Mouse (Mus musculus) limb, embryonic 15.5 days (tissue): ENCODE measurements around the gene Apbb2. TPM values are rescaled to one million over a fixed set of nuclear protein-coding genes. Genes with fewer than 3 reads are reported as not detected.
A peak's percentile ranks its signal among the peaks of the same experiment; 100 is the strongest.

Experiments
- ATAC-seq: fragments of 200-750 bp; cut with Nextera tagmentation; 2 replicates; pipeline ENCODE4 v1.8.0; 2017; ENCODE audit warnings: low read depth, moderate TSS enrichment; ENCODE audit not compliant: insufficient number of reproducible peaks, low FRiP score, low TSS enrichment
- H3K27ac ChIP-seq: fragments of 300-500 bp; sonication (generic); 2 replicates; pipeline ENCODE4 v1.5.1; 2015; ENCODE audit warnings: moderate library complexity, mild to moderate bottlenecking, inconsistent platforms
- H3K27me3 ChIP-seq: fragments of 300-500 bp; sonication (generic); 2 replicates; pipeline ENCODE4 v1.6.1; 2015; ENCODE audit warnings: inconsistent platforms
- H3K36me3 ChIP-seq: fragments of 300-500 bp; sonication (generic); 2 replicates; pipeline ENCODE4 v1.6.1; 2015; ENCODE audit warnings: inconsistent platforms
- H3K4me1 ChIP-seq: fragments of 300-500 bp; sonication (generic); 2 replicates; pipeline ENCODE4 v1.6.1; 2015; ENCODE audit warnings: inconsistent platforms
- H3K4me2 ChIP-seq: fragments of 300-500 bp; sonication (generic); 2 replicates; pipeline ENCODE4 v1.6.1; 2015; ENCODE audit warnings: mild to moderate bottlenecking, inconsistent platforms
- H3K4me3 ChIP-seq: fragments of 300-500 bp; sonication (generic); 2 replicates; pipeline ENCODE4 v1.5.1; 2015; ENCODE audit warnings: mild to moderate bottlenecking, inconsistent platforms
- H3K9ac ChIP-seq: fragments of 300-500 bp; sonication (generic); 2 replicates; pipeline ENCODE4 v1.6.1; 2015; ENCODE audit warnings: inconsistent platforms
- H3K9me3 ChIP-seq: fragments of 300-500 bp; sonication (generic); 2 replicates; pipeline ENCODE4 v1.6.1; 2016; ENCODE audit warnings: inconsistent platforms
- WGBS: fragments of 180-500 bp; shearing (Covaris S2); methylation state at CpG from one replicate; pipeline ENCODE4 v1.1.7; 2015; 5-methylcytosine and 5-hydroxymethylcytosine counted together
- polyA plus RNA-seq: library from polyadenylated mRNA; unstranded; fragments of >200 nt; fragmentation: Nextera tagmentation; extraction: Ambion mirVana; gene quantifications from 2 replicates; pipeline ENCODE4 v1.2.1, GENCODE M21; 2015

Apbb2 gene
- polyA plus RNA-seq, 1 experiment from 2014 or later, result 43.2 TPM

DNA sequence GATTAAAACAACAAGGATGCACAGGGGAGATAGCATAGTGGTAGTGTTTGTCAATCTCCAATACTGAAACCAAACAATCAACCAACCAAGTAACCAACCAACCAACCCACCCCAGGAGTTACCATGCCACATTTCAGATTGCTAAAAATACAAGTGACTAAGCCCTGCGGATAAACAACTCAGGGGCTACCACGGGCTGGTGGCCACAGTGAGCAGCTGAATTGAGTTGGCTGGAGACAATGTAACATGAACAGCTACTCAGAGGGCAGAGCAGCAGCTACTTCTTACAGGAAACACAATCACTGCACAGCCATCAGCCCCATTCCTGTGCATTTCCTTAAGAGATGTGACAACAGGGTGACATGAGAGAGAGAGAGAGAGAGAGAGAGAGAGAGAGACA is 274.4 kb downstream of the Apbb2 start:
- Histone ChIP-seq H3K4me3 (no peak overlapping the region), H3K9me3 (no peaks in the 10 kb centered on the region), H3K9ac (no peak overlapping the region), H3K27me3 (no peaks in the 10 kb centered on the region), H3K4me2 (no peak overlapping the region), H3K4me1 (no peaks in the 10 kb centered on the region), H3K27ac (no peak overlapping the region), H3K36me3 (no peaks in the 10 kb centered on the region)
- no peak for ATAC-seq
- WGBS, result 70% methylated on average over 2 of the region's 2 CpGs

DNA sequence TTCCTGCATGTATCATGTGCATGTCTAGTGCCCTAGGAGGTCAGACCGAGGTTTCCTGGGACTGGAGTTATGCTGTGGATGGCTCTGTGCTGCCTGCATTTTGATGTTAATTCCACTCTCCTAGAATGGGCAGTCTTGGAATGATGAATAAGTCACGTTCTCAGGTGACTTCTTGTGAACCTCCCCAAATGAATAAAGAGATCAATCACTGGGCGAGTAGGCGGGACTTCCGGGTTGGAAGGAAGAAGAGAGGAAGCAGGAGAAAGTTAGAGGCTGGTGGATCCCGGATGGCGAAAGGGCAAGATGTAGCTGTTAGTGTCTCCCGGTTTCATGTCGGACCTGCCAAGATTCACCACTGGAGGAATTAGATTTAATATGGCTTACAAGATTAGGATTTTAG is 276.3 kb downstream of the Apbb2 start:
- no peak for ATAC-seq
- Histone ChIP-seq H3K4me2 (no peak overlapping the region), H3K9me3 (no peaks in the 10 kb centered on the region), H3K27ac (no peak overlapping the region), H3K27me3 (no peaks in the 10 kb centered on the region), H3K36me3 (no peaks in the 10 kb centered on the region), H3K4me3 (no peak overlapping the region), H3K4me1 (peaks cover 10% of the 10 kb centered on the region), H3K9ac (no peak overlapping the region)
- WGBS, result 71% methylated on average over 9 of the region's 9 CpGs

DNA sequence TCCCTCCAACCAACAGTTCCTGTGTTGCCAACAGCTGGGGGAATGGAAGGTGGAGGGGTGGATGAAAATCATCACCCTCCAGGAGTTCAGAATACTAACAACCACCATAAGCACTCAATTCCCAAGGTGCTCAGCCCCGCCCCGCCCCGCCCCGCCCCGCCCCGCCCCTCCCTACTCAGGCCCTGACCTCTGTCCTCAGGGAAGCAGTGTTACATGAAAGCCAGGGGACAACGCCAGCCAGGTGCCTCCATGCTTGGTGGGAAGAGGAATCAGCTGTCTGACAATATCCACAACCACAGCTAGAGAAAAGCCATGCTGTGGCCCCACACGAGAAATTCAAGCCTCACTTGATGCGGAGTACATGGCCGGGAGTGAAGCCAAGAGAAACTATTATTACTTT is 276.7 kb downstream of the Apbb2 start:
- peaks cover 14% of the 10 kb centered on the region for H3K4me1 ChIP-seq
- H3K27ac ChIP-seq, result no peak overlapping the region
- no peak overlapping the region for H3K4me3 ChIP-seq
- no peak for ATAC-seq
- H3K4me2 ChIP-seq, result no peak overlapping the region
- 43% methylated on average over 10 of the region's 10 CpGs for WGBS
- H3K9me3 ChIP-seq, result no peaks in the 10 kb centered on the region
- no peaks in the 10 kb centered on the region for H3K36me3 ChIP-seq
- H3K27me3 ChIP-seq, result no peaks in the 10 kb centered on the region
- no peak overlapping the region for H3K9ac ChIP-seq

DNA sequence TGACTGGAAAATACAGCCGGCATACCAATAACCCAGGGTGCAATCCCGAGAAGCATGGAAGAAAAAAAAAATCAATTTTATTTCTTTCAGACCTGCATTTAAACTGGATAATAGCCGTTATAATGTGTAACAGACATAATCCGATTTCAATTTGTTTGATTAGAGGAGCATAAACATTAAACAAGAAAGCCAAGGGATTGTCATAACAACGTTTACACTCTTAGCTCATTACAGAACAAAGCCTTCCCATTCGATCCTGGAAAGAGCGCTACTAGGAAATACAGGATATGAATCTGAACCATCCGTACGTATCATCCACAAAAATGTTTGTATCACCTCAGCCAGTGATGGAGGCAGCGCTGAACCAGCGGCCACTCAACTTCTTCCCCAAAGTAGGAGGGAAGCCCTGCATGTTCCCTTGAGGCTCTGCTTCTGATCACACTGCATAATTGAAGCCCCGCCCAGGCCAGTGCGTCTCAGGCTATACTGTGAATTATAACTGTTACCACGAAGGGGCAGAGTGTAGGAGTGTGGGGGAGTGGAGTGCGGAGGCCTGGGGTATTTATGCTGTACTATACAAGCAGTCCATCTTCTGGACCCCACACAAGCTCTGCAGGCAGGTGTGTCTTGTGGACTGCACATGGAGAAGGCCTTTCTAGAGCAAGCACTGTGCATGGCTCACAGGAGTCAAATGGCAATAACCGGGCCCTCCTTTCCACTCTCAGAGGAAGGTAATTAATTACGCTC is 278.1 kb downstream of the Apbb2 start:
- Histone ChIP-seq H3K4me2 (no peak overlapping the region), H3K9me3 (no peaks in the 10 kb centered on the region), H3K9ac (no peak overlapping the region), H3K27ac (no peak overlapping the region), H3K27me3 (no peaks in the 10 kb centered on the region), H3K4me1 (peaks cover 14% of the 10 kb centered on the region), H3K36me3 (no peaks in the 10 kb centered on the region), H3K4me3 (no peak overlapping the region)
- WGBS, result 64% methylated on average over 17 of the region's 17 CpGs
- ATAC-seq, result no peak

DNA sequence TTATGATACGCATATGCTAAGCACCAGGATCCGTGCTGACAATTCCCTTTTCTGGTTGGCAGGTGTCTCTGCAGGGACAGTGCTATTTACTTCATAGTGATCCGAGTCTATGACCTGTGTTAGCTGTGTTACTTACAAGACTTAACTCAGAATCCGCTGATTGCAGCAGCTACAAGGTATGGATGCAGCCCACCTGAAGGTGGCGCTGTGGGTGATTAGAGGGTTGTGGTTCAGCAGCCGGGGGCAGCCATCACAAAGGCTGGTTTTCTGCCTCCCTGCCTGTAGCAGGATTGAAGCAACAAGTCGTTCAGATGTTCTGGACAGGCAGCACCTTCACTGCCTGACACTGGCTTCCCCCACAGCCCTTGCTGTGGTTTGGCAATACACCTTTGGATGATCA is 280.0 kb downstream of the Apbb2 start:
- Histone ChIP-seq H3K4me2 (no peak overlapping the region), H3K4me1 (peaks cover 14% of the 10 kb centered on the region), H3K27me3 (no peaks in the 10 kb centered on the region), H3K9me3 (no peaks in the 10 kb centered on the region), H3K36me3 (no peaks in the 10 kb centered on the region), H3K27ac (no peak overlapping the region), H3K9ac (no peak overlapping the region), H3K4me3 (no peak overlapping the region)
- no peak for ATAC-seq
- 43% methylated on average over 7 of the region's 7 CpGs for WGBS

DNA sequence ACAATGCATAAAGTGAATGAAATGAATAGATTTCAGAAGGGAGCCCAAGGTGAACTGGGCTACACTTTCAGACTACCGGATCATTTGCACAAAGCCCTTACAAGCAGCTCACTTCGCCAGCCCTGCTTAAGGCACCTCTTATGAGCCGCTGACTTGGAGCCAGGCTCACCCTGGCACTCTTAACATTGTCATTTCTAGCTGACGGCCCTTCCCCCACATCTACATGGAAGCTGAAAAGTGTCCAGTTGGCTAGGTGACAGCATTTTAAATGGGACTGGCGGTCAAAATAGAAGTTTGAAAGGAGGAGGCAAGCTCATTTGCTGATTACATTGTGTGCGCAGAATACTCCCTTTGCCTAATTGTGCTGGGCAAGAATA is 280.6 kb downstream of the Apbb2 start:
- peaks cover 14% of the 10 kb centered on the region for H3K4me1 ChIP-seq
- H3K4me3 ChIP-seq, result peak overlapping the region; percentile 38
- ATAC-seq, result 0 out of 2 replicates have a peak, but pooled peaks have one; percentile 23
- H3K27ac ChIP-seq, result no peak overlapping the region
- no peaks in the 10 kb centered on the region for H3K9me3 ChIP-seq
- H3K9ac ChIP-seq, result no peak overlapping the region
- H3K27me3 ChIP-seq, result no peaks in the 10 kb centered on the region
- peak overlapping the region; percentile 68 for H3K4me2 ChIP-seq
- H3K36me3 ChIP-seq, result no peaks in the 10 kb centered on the region
- 36% methylated on average over 6 of the region's 6 CpGs for WGBS

DNA sequence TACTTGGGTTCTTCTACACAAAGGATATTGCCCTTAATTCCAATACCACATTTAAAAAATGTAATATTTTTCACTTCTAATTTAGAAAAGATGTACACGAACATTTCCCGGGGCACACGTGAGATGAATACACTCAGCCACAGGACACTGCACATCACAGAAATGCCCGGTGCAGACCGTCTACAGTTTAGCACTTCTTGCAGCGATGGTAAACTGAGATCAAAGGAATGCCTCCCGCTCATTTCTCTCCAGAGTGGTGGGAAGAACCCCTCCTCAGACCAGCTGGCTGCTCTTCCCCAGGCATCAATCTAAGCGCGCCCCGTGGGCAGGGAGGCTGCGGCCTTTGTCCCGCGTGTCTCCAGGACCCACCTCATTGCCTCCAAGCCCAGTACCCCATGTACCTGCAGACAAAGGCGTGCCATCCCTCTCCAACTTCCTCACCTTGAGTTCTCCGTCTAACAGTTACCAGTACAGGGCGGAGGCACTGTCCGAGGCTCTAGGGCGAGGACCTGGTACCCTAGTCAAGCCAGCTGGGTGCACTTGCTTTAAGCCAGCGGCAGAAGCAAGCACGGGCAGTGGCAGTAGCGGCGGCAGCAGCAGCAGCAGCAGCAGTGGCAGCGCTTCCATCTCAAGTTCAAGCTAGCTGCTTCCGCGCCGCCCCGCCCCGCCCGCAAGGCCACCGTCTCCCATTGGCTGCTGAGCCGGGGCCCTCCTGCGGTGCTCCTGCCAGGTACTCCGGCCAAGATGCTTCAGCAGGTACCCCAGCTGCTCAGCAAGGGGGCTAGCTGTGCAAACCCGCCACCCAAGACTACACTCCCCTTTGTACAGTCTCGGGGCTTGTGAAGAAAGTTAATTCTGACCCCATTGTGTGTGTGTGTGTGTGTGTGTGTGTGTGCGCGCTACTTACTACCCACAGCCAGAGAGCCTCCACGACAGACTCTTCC is 281.3 kb downstream of the Apbb2 start:
- Histone ChIP-seq H3K4me2 (peak overlapping the region; percentile 68), H3K27ac (no peak overlapping the region), H3K36me3 (no peaks in the 10 kb centered on the region), H3K27me3 (no peaks in the 10 kb centered on the region), H3K4me1 (peaks cover 14% of the 10 kb centered on the region), H3K4me3 (peak overlapping the region; percentile 38), H3K9ac (no peak overlapping the region; the same call in 1 of the 2 replicates), H3K9me3 (no peaks in the 10 kb centered on the region)
- peak; percentile 30; the same call in 1 of the 2 replicates for ATAC-seq
- WGBS, result 4% methylated on average over 36 of the region's 38 CpGs

DNA sequence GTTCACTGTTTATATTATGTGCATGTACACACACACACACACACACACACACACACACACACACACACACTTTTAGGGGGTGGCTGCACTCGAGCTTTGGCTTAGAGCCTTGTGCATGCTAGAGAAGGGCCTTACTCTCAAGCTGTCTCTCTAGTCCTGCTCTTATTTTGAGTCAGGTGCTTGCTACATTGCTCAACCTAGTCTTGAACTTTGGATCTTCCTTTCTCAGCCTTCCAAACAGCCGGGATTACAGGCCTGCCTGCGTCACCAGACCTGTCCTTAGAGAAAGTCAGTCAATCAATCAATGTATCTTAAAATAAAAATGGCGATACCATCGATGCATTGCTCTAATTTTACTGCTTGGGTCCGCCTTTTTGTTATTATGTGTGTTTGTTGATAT is 287.8 kb downstream of the Apbb2 start:
- Histone ChIP-seq H3K9me3 (no peaks in the 10 kb centered on the region), H3K4me2 (no peak overlapping the region), H3K36me3 (no peaks in the 10 kb centered on the region), H3K27ac (no peak overlapping the region), H3K9ac (no peak overlapping the region), H3K4me3 (no peak overlapping the region), H3K27me3 (no peaks in the 10 kb centered on the region), H3K4me1 (no peaks in the 10 kb centered on the region)
- no peak for ATAC-seq
- WGBS, result 92% methylated on average over 6 of the region's 6 CpGs

DNA sequence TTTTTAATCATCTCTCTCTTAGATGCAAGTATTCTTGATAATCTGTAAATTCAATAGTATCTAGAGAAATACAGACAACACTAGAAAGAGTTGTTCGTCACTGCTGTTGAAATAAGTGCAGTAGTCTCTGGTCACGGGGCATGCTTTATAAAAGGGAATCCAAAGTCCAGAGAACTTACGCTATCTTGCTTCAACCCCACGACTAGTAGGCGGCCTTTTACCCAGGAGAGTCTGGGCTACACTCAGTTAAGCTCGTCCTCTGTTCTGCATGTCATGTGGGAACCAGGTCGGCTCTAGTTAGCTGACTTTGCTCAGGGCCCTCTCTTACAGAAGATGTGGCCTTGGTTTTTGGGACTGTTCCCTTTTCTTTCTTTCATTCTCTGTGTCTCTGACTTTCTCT is 289.8 kb downstream of the Apbb2 start:
- WGBS, result 92% methylated on average over 7 of the region's 7 CpGs

DNA sequence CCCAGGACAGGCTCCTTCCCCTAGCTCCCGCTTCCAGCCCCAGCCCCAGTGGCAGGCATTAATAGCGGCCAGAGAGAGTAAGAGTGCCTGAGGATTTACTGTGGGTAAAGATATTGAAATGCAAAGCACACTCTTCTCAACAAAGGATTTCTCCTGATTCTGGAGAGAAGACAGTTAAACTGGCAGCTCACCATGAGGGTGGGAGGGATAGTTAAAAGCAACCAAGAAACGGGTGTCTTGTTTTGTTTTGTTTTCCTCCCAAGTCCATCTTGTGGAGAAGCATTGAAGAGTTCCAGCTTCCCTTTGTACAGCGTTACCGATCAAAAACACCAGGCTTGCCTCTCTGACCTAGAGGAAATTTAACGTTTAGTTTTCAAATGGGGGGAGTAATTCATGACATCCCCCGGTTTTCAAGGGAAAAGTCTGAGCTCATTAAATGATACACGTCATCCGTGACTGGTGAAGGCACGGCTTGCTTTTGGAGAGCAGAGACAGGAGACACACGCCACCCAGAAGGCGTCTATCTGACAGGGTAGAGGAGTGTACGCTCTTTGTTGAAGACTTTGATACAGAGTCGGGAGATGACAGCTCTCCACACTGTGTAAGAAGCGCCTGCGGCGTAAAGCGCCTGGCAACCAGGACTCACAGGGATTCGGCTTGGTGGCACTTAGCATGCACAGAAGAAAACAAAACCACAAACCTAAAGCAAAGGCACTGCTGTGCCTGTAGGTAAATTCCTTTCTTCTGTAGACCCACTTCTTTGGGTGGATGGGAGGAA is 290.4 kb downstream of the Apbb2 start:
- Histone ChIP-seq H3K4me3 (no peak overlapping the region), H3K27me3 (no peaks in the 10 kb centered on the region), H3K4me2 (no peak overlapping the region), H3K9ac (no peak overlapping the region), H3K27ac (no peak overlapping the region), H3K9me3 (no peaks in the 10 kb centered on the region), H3K36me3 (no peaks in the 10 kb centered on the region), H3K4me1 (no peaks in the 10 kb centered on the region)
- ATAC-seq, result no peak
- 70% methylated on average over 19 of the region's 19 CpGs for WGBS

More for the DNA sequence above, 289.8 kb downstream of the Apbb2 start:
- no peaks in the 10 kb centered on the region for H3K9me3 ChIP-seq
- no peak overlapping the region for H3K9ac ChIP-seq
- no peaks in the 10 kb centered on the region for H3K27me3 ChIP-seq
- no peaks in the 10 kb centered on the region for H3K36me3 ChIP-seq
- no peak for ATAC-seq
- H3K4me1 ChIP-seq, result no peaks in the 10 kb centered on the region
- no peak overlapping the region for H3K4me2 ChIP-seq
- no peak overlapping the region for H3K27ac ChIP-seq
- no peak overlapping the region for H3K4me3 ChIP-seq

DNA sequence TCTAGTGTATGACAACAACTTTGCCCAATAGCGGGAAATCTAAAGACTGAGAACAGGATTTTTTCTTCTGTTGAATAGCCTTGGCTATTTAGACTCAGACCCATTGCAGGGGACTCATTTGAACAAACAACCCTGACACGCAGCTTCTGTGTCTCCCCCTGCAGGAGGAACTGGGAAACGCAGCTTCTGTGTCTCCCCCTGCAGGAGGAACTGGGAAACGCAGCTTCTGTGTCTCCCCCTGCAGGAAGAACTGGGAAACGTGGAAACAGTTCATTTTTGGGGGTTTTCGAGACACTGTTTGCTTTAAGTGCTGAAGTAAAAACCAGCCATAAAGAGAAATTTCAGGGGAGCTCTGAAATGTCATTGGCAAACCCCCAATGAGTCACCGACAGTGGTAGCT is 292.2 kb downstream of the Apbb2 start:
- ATAC-seq, result no peak
- H3K9ac ChIP-seq, result no peak overlapping the region
- H3K4me1 ChIP-seq, result no peaks in the 10 kb centered on the region
- no peaks in the 10 kb centered on the region for H3K9me3 ChIP-seq
- H3K27ac ChIP-seq, result no peak overlapping the region
- H3K4me2 ChIP-seq, result no peak overlapping the region
- no peaks in the 10 kb centered on the region for H3K36me3 ChIP-seq
- no peak overlapping the region for H3K4me3 ChIP-seq
- no peaks in the 10 kb centered on the region for H3K27me3 ChIP-seq
- 74% methylated on average over 7 of the region's 7 CpGs for WGBS
